Mouse (Mus musculus) monocyte, adult 5-6 weeks (primary cell): ENCODE data around the gene Adcy2. TPM values are rescaled to one million over a fixed set of nuclear protein-coding genes. Genes with fewer than 3 reads are reported as not detected.

Source experiments
- ATAC-seq: fragments of 153-309, 156-312 bp; replicated peaks from 2 replicates; pipeline ENCODE4 v1.8.0; 2017; ENCODE audit warnings: mild to moderate bottlenecking; ENCODE audit not compliant: low TSS enrichment, insufficient number of reproducible peaks, severe bottlenecking, poor library complexity, low FRiP score
- total RNA-seq: library from RNA; stranded (forward); fragments of 200-1000, 200-491, 200-594 nt; gene quantifications from 3 replicates; pipeline ENCODE4 v1.2.3, GENCODE M21; 2017

The Adcy2 gene
- total RNA-seq, 1 experiment from 2014 or later, result not detected

- ATAC-seq, result no peak
Measured at GRCm38 (mm10) chr13:68839517-68839916, 159.8 kb downstream of the Adcy2 start.

GRCm38 (mm10) chr13:68836183-68836582, 163.2 kb downstream of the Adcy2 start:
- no peak for ATAC-seq

- no peak for ATAC-seq
Measured at GRCm38 (mm10) chr13:68835424-68836045, 163.8 kb downstream of the Adcy2 start.

GRCm38 (mm10) chr13:68832141-68832540, 167.2 kb downstream of the Adcy2 start:
- no peak for ATAC-seq

GRCm38 (mm10) chr13:68830030-68830759, 169.1 kb downstream of the Adcy2 start:
- no peak for ATAC-seq

GRCm38 (mm10) chr13:68828441-68828840, 170.9 kb downstream of the Adcy2 start:
- no peak for ATAC-seq

- ATAC-seq, result no peak
Measured at GRCm38 (mm10) chr13:68826461-68826860, 172.9 kb downstream of the Adcy2 start.

GRCm38 (mm10) chr13:68820858-68821579, 178.3 kb downstream of the Adcy2 start:
- no peak for ATAC-seq

- ATAC-seq, result no peak
Measured at GRCm38 (mm10) chr13:68815704-68816477, 183.4 kb downstream of the Adcy2 start.

- ATAC-seq, result no peak
Measured at GRCm38 (mm10) chr13:68811185-68811584, 188.2 kb downstream of the Adcy2 start.

GRCm38 (mm10) chr13:68799777-68800176, 199.6 kb downstream of the Adcy2 start:
- no peak for ATAC-seq

GRCm38 (mm10) chr13:68793286-68793685, 206.1 kb downstream of the Adcy2 start:
- ATAC-seq, result no peak

- no peak for ATAC-seq
Measured at GRCm38 (mm10) chr13:68787286-68788061, 211.9 kb downstream of the Adcy2 start.

GRCm38 (mm10) chr13:68783096-68783495, 216.2 kb downstream of the Adcy2 start:
- ATAC-seq, result no peak

GRCm38 (mm10) chr13:68778011-68778672, 221.2 kb downstream of the Adcy2 start:
- no peak for ATAC-seq

- ATAC-seq, result no peak
Measured at GRCm38 (mm10) chr13:68773599-68774211, 225.6 kb downstream of the Adcy2 start.

- no peak for ATAC-seq
Measured at GRCm38 (mm10) chr13:68768588-68768987, 230.8 kb downstream of the Adcy2 start.
